Mouse (Mus musculus) CH12.LX (cell line): ENCODE results near the gene Icos. TPM values are rescaled to one million over a fixed set of nuclear protein-coding genes. Genes with fewer than 3 reads are reported as not detected.

ENCODE experiments used
- DNase-seq: peaks from one replicate; pipeline ENCODE4 v3.0.0-alpha.2; 2013; ENCODE audit errors: extremely low read depth
- H3K27ac ChIP-seq: 2 replicates; pipeline ENCODE4 v1.5.1; 2012; ENCODE audit warnings: low read depth, mild to moderate bottlenecking, control low read depth, moderate library complexity; ENCODE audit not compliant: insufficient read depth
- H3K27me3 ChIP-seq: replicated peaks from 2 replicates; pipeline ENCODE3; 2012; ENCODE audit warnings: inconsistent platforms
- H3K36me3 ChIP-seq, 2 experiments: replicated peaks in 1 of 2; 2 replicates each; pipeline versions ENCODE3 to v1.6.1; 2012; ENCODE audit warnings: inconsistent platforms in 1 of 2, low read length in 1 of 2, mild to moderate bottlenecking in 1 of 2, mixed read lengths in 1 of 2, moderate library complexity in 1 of 2; ENCODE audit not compliant: control insufficient read depth in 1 of 2, insufficient read depth in 1 of 2
- H3K4me1 ChIP-seq, 2 experiments: 2 replicates each; pipeline ENCODE4 v1.6.1; 2012; ENCODE audit warnings: inconsistent platforms in 1 of 2, moderate library complexity in 1 of 2; ENCODE audit not compliant: insufficient read depth in 2 of 2, control insufficient read depth in 1 of 2
- H3K4me2 ChIP-seq: 2 replicates; pipeline ENCODE4 v1.6.1; 2012; ENCODE audit warnings: low read depth, mild to moderate bottlenecking, control low read depth; ENCODE audit not compliant: poor library complexity, insufficient read depth, severe bottlenecking
- H3K4me3 ChIP-seq, 3 experiments: fragments of 150-350 bp in 1 of 3; sonication (generic) in 1 of 3; replicated peaks in 1 of 3; 2 replicates each; pipeline versions ENCODE3 to v1.5.1; 2011 to 2012; ENCODE audit warnings: low read depth in 2 of 3, low read length in 2 of 3, mild to moderate bottlenecking in 2 of 3, moderate library complexity in 2 of 3, control low read depth in 1 of 3, improper control_type of control experiment in 1 of 3, inconsistent platforms in 1 of 3, mixed read lengths in 1 of 3; ENCODE audit not compliant: poor library complexity in 1 of 3
- H3K79me2 ChIP-seq: replicated peaks from 2 replicates; pipeline ENCODE4 v1.6.1; 2012; ENCODE audit warnings: mild to moderate bottlenecking, moderate library complexity; ENCODE audit not compliant: control insufficient read depth, poor library complexity, insufficient read depth, severe bottlenecking; ENCODE audit errors: extremely low read depth
- H3K9ac ChIP-seq: 2 replicates; pipeline ENCODE4 v1.6.1; 2012; ENCODE audit warnings: low read depth, mild to moderate bottlenecking, control low read depth, moderate library complexity; ENCODE audit not compliant: insufficient read depth
- H3K9me3 ChIP-seq: replicated peaks from 2 replicates; pipeline ENCODE3; 2012; ENCODE audit warnings: low read length, inconsistent platforms, mixed read lengths
- CHD1 ChIP-seq: IDR thresholded peaks from 2 replicates; pipeline ENCODE4 v1.6.1; 2012; ENCODE audit warnings: low read depth, low read length, improper control_type of control experiment, inconsistent platforms
- CTCF ChIP-seq, 2 experiments: IDR thresholded peaks in 1 of 2; conservative IDR thresholded peaks in 1 of 2; 2 replicates each; pipeline ENCODE4 v1.5.1; 2011 to 2012; ENCODE audit warnings: low read depth in 2 of 2, low read length in 2 of 2, improper control_type of control experiment in 1 of 2, inconsistent platforms in 1 of 2, mild to moderate bottlenecking in 1 of 2, moderate library complexity in 1 of 2
- ELF1 ChIP-seq: IDR thresholded peaks from 2 replicates; pipeline ENCODE4 v1.6.1; 2014; ENCODE audit warnings: low read depth, mild to moderate bottlenecking, inconsistent platforms, low read length, improper control_type of control experiment
- ETS1 ChIP-seq: conservative IDR thresholded peaks from 2 replicates; pipeline ENCODE4 v1.6.1; 2012; ENCODE audit warnings: low read depth, mild to moderate bottlenecking, inconsistent platforms, low read length, improper control_type of control experiment, moderate library complexity
- HCFC1 ChIP-seq: IDR thresholded peaks from 2 replicates; pipeline ENCODE4 v1.6.1; 2012; ENCODE audit warnings: low read depth, mild to moderate bottlenecking, inconsistent platforms, low read length, improper control_type of control experiment
- IRF4 ChIP-seq: IDR thresholded peaks from 2 replicates; pipeline ENCODE4 v1.6.1; 2014; ENCODE audit warnings: low read depth, mild to moderate bottlenecking, inconsistent platforms, low read length, improper control_type of control experiment
- JUN ChIP-seq: IDR thresholded peaks from 2 replicates; pipeline ENCODE4 v1.6.1; 2011; ENCODE audit warnings: low read depth, mild to moderate bottlenecking, low read length, improper control_type of control experiment, moderate library complexity; ENCODE audit not compliant: insufficient read depth
- KAT2A ChIP-seq: IDR thresholded peaks from 2 replicates; pipeline ENCODE4 v1.6.1; 2012; ENCODE audit warnings: low read length, improper control_type of control experiment, inconsistent platforms; ENCODE audit not compliant: insufficient replicate concordance
- MAX ChIP-seq: IDR thresholded peaks from 2 replicates; pipeline ENCODE4 v1.6.1; 2011; ENCODE audit warnings: low read length, improper control_type of control experiment
- MAZ ChIP-seq: IDR thresholded peaks from 2 replicates; pipeline ENCODE4 v1.6.1; 2012; ENCODE audit warnings: low read depth, mild to moderate bottlenecking, inconsistent platforms, low read length, improper control_type of control experiment, moderate library complexity
- NELFE ChIP-seq: IDR thresholded peaks from 2 replicates; pipeline ENCODE4 v1.6.1; 2011; ENCODE audit warnings: low read depth, low read length, improper control_type of control experiment
- NRF1 ChIP-seq: IDR thresholded peaks from 2 replicates; pipeline ENCODE4 v1.6.1; 2014; ENCODE audit warnings: low read depth, mild to moderate bottlenecking, inconsistent platforms, low read length, improper control_type of control experiment, moderate library complexity
- POLR2A ChIP-seq: IDR thresholded peaks from 2 replicates; pipeline ENCODE4 v1.6.1; 2011; ENCODE audit warnings: low read depth, mild to moderate bottlenecking, improper control_type of control experiment, low read length
- POLR2AphosphoS2 ChIP-seq: IDR thresholded peaks from 2 replicates; pipeline ENCODE4 v1.6.1; 2011; ENCODE audit warnings: low read depth, low read length, improper control_type of control experiment
- RCOR1 ChIP-seq: conservative IDR thresholded peaks from 2 replicates; pipeline ENCODE4 v1.6.1; 2012; ENCODE audit warnings: low read depth, mild to moderate bottlenecking, inconsistent platforms, low read length, improper control_type of control experiment
- SIN3A ChIP-seq: IDR thresholded peaks from 2 replicates; pipeline ENCODE4 v1.6.1; 2012; ENCODE audit warnings: low read length, improper control_type of control experiment, inconsistent platforms
- SMC3 ChIP-seq: IDR thresholded peaks from 2 replicates; pipeline ENCODE4 v1.6.1; 2011; ENCODE audit warnings: low read depth, low read length, improper control_type of control experiment
- TCF12 ChIP-seq: IDR thresholded peaks from 2 replicates; pipeline ENCODE4 v1.6.1; 2014; ENCODE audit warnings: low read depth, mild to moderate bottlenecking, inconsistent platforms, low read length, improper control_type of control experiment
- USF1 ChIP-seq: IDR thresholded peaks from 2 replicates; pipeline ENCODE4 v1.6.1; 2014; ENCODE audit warnings: low read depth, mild to moderate bottlenecking, inconsistent platforms, low read length, improper control_type of control experiment
- ZKSCAN1 ChIP-seq: IDR thresholded peaks from 2 replicates; pipeline ENCODE4 v1.6.1; 2012; ENCODE audit warnings: low read depth, inconsistent platforms, low read length, improper control_type of control experiment, borderline replicate concordance
- ZMIZ1 ChIP-seq: IDR thresholded peaks from 2 replicates; pipeline ENCODE4 v1.6.1; 2012; ENCODE audit warnings: low read depth, mild to moderate bottlenecking, inconsistent platforms, low read length, improper control_type of control experiment
- ZNF384 ChIP-seq: IDR thresholded peaks from 2 replicates; pipeline ENCODE4 v1.6.1; 2012; ENCODE audit warnings: low read depth, low read length, improper control_type of control experiment, inconsistent platforms
- dilution Hi-C: fragments of 300-500 bp; cut with MboI; formaldehyde crosslinking; loops from 2 replicates; pipeline ENCODE4 v1.14.3; 2020; ENCODE audit warnings: low sequenced_read_pairs; ENCODE audit not compliant: extremely low pct_unique_long_range_greater_than_20kb, extremely low pct_ligation_motif_present
- in situ Hi-C: fragments of 300-500 bp; cut with MboI; formaldehyde crosslinking; loops from 3 replicates; pipeline ENCODE4 v1.14.3; 2019; ENCODE audit warnings: low sequenced_read_pairs, low pct_ligation_motif_present, low pct_unique_long_range_greater_than_20kb, mixed read lengths
- polyA plus RNA-seq: library from polyadenylated mRNA; unstranded; fragments of >175 nt; gene quantifications from 2 replicates; pipeline ENCODE4 v1.2.1, GENCODE M21; 2012; ENCODE audit warnings: low read depth; ENCODE audit not compliant: insufficient read length
- total RNA-seq, 2 experiments: library from RNA; depleted of rRNA; stranded (reverse); fragments of 300-350 nt in 1 of 2; fragments of >200 nt in 1 of 2; gene quantifications; 2 replicates each; pipeline ENCODE4 v1.2.3; 2012 to 2014

The Icos gene
- total and polyA plus RNA-seq, 3 experiments: 0.08 TPM; not detected in 2

DNA sequence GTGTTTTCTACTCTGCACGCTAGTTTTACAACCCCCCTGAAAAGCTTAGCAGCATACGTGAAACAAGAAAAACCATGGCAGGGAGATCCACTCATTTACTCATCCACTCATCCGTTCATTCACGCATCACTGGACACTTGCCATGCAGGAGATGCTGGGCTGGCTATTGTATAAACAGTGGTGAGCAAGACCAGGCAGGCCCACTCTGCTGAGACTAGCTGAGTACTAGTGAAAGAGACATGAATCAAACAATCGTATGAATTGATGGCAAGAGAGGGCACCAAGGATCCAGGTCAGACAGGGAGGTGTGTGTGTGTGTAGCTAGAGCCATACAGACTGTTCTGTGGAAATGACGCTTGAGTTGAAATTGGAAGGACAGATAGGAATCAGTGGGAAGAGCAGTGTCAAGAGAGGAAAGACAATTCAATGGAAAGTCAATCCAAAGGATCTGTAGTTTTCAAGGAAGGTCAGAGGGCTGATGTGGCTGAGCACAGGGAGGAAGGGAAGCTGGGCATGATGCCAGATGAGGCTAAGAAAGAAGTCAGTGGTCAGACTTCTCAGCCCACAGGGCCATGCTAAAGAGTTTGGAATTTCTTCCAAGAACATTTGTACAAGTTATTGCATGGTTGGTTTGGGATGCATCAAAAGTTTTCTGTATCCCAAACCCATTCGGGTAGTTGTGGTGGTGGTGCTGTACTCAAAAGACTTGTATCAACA lies 1.6 kb downstream of the Icos start:
- no peak overlapping the region for H3K4me3 ChIP-seq
- in situ Hi-C loops: no loop called here
- H3K79me2 ChIP-seq: no peaks in the 10 kb centered on the region
- dilution Hi-C loops: no loop called here
- H3K9me3 ChIP-seq: no peaks in the 10 kb centered on the region
- H3K4me1 ChIP-seq: peaks cover 4% of the 10 kb centered on the region in 2 experiments; a peak in 3 of 4 replicates
- no peaks in the 10 kb centered on the region for H3K36me3 ChIP-seq
- H3K4me2 ChIP-seq: no peak overlapping the region
- H3K9ac ChIP-seq: no peak overlapping the region
- no peak for DNase-seq
- no peaks in the 10 kb centered on the region for H3K27me3 ChIP-seq
- TF ChIP-seq ELF1: no peak
- peak; percentile 52; the same call in 1 of the 2 replicates for TF ChIP-seq CHD1
- no peak overlapping the region for H3K27ac ChIP-seq

DNA sequence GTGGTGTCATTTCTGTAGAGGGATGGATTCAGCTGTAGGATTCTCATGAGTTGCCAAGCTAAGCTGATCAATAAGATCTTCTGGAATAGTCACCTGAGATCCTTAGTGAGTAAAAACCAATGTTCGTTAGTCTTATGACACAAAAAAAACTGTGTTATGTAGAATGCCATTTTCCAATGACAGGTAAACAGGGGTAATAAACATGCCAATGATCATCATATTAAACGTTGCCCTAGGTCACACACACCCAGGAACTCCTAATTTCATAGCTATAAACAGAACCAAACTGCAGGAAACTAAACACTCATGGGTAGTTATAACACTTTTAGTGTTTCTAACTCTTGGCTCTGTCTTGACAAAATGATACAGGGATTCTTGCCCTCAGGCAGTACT lies 2.1 kb downstream of the Icos start:
- Histone ChIP-seq H3K79me2 (no peaks in the 10 kb centered on the region), H3K4me1 (peaks cover 0 to 4% of the 10 kb centered on the region in 2 experiments; a peak in 2 of 4 replicates), H3K4me2 (no peak overlapping the region), H3K27ac (no peak overlapping the region), H3K9ac (no peak overlapping the region), H3K27me3 (no peaks in the 10 kb centered on the region), H3K36me3 (no peaks in the 10 kb centered on the region), H3K4me3 (no peak overlapping the region), H3K9me3 (no peaks in the 10 kb centered on the region)
- in situ Hi-C loops (no loop called here), dilution Hi-C loops (no loop called here)
- DNase-seq: no peak
- no peak for TF ChIP-seq ZNF384
- TF ChIP-seq ZKSCAN1: no peak
- no peak for TF ChIP-seq HCFC1
- no peak for TF ChIP-seq MAZ
- TF ChIP-seq SIN3A: no peak
- no peak for TF ChIP-seq POLR2A
- no peak for TF ChIP-seq NRF1
- no peak for TF ChIP-seq RCOR1
- no peak for TF ChIP-seq IRF4
- TF ChIP-seq ZMIZ1: no peak
- TF ChIP-seq POLR2AphosphoS2: no peak
- TF ChIP-seq ETS1: no peak
- no peak for TF ChIP-seq SMC3
- TF ChIP-seq NELFE: no peak
- TF ChIP-seq MAX: no peak
- no peak for TF ChIP-seq USF1
- no peak for TF ChIP-seq CTCF (conservative IDR thresholded peaks at IDR 0.05 in 1 of 2, IDR thresholded peaks at IDR 0.05 in 1 of 2; ENCODE audit: low read depth in 2 of 2, low read length in 2 of 2)
- no peak for TF ChIP-seq TCF12
- no peak for TF ChIP-seq KAT2A
- no peak for TF ChIP-seq JUN
